Mouse (Mus musculus) kidney, postnatal 10 days (tissue): ENCODE results near the gene Cxcr2.
"Not testable (repeated sequence)": the region's sequence is repeated elsewhere in the genome, so short reads cannot be mapped to it uniquely, and the experiment has no call there.

Experiments used
- DNase-seq: peaks from one replicate; pipeline ENCODE4 v3.0.0; 2021; ENCODE audit warnings: mixed read lengths

Cxcr2 gene

GRCm38 (mm10) chr1:74141781-74142180 is 12.0 kb upstream of the Cxcr2 start:
- DNase-seq, result no peak

DNA sequence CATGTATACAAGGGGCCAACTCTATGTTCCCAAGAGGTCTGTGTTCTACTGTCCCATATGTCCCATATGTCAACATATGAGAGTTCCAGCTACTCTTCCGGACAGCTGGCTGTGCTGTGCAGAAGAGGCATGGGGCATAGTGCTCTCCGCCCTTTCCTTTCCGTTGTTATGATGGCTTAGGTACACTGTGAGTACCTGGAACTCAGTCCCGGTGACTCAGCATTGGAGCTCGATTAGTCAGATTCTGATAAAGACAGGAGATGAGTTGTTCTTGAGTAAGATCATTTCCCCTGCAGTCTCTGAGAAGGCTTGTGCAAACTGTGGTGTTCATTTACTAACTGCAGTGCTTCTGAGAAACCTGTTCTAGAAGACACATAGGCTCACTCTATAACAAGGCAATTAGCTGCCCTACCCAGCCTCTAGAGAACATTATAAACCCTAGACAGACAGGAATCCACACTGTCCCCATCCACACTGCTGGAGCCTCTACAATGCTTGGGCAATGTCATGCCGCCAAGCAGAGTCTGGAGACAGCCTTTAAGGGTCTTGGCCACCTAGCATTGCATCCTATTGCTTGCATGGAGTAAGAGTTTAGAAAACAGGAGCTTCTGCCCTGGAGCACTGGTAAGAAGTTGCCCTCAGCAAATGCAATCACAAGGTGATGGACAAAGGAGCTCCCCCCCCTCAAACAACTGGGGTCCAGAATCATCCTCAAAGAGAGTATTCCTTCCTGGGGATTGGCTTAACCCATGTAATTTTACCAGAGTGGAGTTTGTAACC is 4.5 kb upstream of the Cxcr2 start:
- DNase-seq, result no peak

DNA sequence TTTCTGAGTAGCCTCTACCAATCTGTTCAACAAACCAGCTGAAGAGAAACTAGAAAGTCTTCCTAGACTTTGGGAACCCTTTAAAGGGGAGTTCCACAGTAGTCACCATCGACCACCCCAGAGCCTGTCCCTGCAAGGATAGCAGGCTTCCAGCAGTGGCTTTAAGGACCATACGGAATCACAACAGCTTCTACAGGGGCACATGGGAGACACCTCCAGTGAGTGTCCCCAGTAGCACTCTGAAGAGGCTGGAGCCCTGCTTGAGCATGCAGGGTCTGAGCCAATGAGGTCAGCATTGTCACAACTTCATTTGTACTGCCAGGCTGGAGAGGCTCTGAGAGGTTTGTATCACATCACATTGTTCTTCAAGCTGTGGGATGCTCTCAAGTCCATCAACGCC is 3.7 kb upstream of the Cxcr2 start:
- DNase-seq, result no peak

DNA sequence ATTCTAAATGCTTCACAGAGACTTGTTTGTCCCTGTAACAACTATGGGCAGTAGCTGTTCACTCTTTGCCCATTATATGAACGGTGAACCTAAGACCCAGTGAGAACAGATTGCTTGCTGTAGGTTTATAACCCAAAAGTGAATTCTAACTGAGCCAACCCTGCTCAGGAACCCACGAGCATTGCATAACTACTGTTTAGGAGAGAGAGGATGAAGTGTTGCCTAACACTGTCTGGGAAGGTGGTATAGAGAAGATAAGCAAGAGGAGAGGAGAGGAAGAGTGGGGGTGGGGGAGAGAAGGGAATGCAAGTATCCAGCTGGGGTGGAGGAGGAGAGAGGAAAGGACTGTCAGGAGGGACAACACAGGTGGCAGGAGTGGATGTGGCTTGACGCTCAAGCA is 2.7 kb upstream of the Cxcr2 start:
- no peak for DNase-seq

DNA sequence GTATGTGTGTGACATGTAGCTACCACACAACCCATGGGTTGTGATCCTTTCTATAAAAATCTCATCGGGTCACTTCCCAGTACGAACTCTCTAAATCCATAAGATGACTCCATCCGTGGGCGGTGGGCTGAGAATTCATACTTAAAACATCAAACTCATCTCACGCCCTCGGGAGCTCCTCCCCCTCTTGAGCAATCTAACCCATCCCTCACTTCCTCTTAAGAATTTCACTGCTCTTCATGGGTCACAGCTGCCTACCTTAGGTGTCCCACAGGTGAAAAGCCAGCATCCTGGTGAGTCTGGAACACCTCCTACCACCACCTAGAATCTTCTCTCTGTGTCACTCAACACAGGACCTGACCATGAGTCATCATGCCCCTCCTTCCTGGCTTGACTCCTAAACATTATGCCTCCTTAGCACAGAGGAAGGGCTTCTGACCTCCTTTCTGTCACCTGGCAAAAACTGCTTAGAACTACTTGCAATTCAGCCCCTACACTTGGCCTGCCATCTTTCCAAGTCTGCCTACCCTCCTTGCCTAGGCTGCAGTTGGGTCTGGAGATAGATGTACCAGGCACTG is 1.7 kb downstream of the Cxcr2 start:
- no peak for DNase-seq

- DNase-seq, result no peak
Measured at GRCm38 (mm10) chr1:74156381-74156910, 2.7 kb downstream of the Cxcr2 start.

GRCm38 (mm10) chr1:74159613-74160012 is 5.8 kb downstream of the Cxcr2 start:
- not testable (repeated sequence) for DNase-seq

- DNase-seq, result no peak
Measured at GRCm38 (mm10) chr1:74160036-74160435, 6.2 kb downstream of the Cxcr2 start.

GRCm38 (mm10) chr1:74167136-74167535 is 13.3 kb downstream of the Cxcr2 start:
- DNase-seq, result no peak

DNA sequence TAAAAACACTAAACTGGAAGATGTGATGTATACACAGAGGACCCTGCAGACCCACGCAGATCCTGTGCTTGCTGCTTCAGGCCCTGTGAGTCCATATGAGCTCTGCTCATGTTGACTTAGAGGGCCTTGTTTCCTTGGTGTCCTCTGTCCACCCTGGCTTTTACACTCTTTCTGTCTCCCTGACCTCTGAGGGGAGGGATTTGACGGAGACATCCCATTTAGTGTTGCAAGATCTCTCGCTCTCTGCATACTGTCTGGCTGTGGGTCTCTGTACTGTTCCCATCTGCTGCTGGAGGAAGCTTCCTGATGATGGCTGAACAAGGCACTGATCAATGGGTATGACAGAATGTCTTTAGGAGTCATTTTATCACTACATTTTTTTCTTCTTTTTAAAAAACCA is 15.9 kb downstream of the Cxcr2 start:
- DNase-seq, result no peak

GRCm38 (mm10) chr1:74172722-74173121 is 18.9 kb downstream of the Cxcr2 start:
- DNase-seq, result no peak

DNA sequence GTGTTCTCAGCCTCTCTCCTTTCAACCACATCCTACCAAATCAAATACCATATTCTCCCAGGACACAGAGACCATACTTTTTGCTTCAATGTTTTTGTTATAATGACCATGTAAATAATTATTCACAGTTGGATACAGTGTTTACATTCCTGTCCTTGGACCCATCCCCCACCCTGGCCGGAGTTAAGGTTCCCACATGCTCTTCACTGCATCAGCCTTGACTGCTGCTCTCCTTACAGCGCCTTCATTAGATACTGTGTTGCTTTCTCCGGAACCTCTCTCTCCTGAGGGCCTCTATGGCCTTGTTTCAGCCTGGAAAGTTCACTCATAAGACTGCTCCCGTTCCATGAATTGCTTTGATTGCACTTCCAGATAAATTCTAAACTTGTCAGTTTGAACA is 21.9 kb downstream of the Cxcr2 start:
- DNase-seq, result no peak

- no peak for DNase-seq
Measured at GRCm38 (mm10) chr1:74178618-74179017, 24.8 kb downstream of the Cxcr2 start.

DNA sequence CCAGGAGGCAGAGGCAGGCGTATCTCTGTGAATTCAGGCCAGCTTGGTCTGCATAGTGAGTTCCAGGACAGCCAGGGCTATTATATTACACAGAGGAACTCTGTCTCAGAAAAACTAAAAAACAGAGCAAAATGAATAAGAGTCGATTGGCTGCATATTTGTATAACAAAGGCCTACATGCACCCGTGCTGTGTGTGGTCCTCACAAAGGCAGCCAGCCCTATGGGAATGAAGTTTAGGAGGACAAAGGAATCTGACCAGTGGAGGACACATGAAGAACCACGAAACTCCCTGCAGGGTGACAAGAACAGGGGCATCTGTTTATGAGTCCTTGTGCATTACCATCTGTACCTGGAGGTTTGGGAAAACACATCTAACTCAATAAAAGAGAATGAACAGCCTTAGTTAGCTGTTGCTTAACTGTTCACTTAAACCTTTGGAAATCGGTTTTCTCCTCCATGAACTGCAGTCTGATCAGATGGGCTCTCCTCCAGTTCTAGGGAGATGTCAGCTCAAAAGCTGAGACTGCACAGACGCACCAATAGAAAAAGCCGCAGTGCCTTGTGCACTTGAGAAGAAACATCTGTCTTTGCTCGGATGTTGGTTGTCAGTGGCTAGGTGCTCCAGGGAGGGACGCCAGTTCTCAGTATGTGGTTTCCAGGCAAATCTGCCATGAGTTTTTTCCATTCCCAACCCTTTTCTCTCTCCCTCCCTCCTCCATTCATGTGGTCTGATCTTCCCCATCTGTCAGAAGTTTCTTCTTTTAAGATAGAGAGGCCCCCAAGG is 26.0 kb downstream of the Cxcr2 start:
- DNase-seq, result no peak

- DNase-seq, result no peak
Measured at GRCm38 (mm10) chr1:74181462-74181861, 27.7 kb downstream of the Cxcr2 start.

DNA sequence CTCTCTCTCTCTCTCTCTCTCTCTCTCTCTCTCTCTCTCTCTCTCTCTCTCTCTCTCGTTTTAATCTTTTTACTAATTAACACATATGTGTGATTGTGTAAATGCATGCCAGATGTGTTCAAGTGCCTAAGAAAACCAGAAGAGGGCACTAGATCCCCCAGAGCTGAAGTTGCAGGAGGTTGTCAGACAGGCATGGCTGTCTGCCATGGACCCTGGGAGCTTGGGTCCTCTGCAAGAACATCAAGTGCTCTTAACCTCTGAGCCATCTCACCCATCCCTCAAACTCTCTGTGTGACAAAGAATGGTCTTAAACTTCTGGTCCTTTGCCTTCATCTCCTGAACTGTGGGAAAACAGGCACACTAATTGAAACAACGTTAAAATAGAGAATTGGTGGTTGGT is 29.2 kb downstream of the Cxcr2 start:
- no peak for DNase-seq

DNA sequence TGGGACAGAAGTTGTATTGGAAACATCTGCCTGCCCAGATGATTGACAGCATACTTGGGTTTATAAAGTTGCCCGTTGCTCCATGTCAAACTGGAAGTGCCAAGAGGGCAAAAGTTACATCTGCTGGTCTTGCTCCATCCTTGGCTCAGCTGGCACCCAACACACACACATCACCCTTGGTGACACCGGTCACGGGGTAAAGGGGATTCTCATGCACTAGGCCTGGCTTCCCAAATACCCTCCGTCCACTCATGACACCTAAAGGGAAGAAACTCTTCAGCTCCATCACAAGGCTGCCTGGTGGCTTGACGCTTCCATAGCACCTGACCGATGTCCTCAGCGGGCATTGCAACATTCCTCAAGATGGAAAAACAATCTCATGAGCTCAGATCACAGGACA is 36.7 kb downstream of the Cxcr2 start:
- no peak for DNase-seq

DNA sequence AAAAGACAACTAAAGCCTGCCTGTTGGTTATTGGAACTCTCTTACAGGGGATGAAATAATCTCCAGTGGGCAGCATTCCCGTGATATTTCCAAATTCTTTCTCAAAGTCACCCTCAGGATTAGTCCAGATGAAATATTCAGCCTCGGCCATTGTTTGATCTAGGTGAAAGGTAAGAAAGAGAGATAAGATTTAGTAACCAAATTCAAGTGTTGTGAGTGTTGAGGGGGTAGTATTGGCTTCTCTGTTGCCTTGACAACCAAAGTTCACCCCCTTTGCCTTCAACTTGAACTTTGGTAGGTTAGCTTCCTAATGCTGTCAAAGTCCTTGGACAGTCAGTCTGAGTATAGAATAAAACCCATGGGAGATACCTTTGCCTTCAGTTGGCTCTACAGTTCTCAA is 38.9 kb downstream of the Cxcr2 start:
- no peak for DNase-seq

DNA sequence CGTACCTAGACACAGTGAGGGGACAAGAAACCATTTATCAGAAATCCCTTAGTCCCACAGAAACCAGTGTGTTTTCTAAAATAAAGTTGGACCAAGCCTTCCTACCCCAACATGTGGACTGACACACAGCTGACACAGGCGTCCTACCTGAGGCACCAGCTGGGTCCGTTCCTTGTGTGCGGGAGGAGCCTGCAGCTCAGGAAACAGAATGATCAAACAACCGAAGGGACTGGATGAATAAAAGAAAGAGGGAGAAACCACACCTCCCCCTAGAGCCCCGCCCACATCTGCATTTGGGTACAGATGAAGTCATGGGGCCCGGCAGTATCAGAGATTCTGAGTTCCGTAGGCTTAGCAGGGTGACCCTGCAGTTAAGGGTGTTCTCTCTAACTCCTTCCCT is 40.7 kb downstream of the Cxcr2 start, which contains the start of gene Cxcr1:
TSS of gene Cxcr1 (minus strand) at position 187 of the 400 bp plus-strand sequence.
- DNase-seq, result no peak

DNA sequence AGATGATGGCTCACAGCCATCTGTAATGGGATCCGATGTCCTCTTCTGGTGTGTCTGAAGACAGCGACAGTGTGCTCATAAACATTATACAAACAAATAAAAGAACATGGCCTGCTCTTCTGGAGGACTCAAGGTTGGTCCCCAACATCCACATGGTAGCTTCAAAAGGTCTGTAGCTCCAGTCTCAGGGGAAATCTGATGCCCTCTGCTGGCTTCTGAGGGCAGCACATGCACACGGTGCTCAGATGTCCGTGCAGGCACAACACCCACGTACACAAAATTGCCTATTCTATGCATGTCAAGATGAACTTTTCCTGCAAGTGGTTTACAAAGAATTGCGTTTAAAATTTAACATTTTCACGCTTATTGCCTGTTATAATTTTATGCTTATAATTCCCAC is 42.2 kb downstream of the Cxcr2 start:
- peak; percentile 47 for DNase-seq

GRCm38 (mm10) chr1:74196621-74197419 is 43.0 kb downstream of the Cxcr2 start:
- peak; percentile 61 for DNase-seq

DNA sequence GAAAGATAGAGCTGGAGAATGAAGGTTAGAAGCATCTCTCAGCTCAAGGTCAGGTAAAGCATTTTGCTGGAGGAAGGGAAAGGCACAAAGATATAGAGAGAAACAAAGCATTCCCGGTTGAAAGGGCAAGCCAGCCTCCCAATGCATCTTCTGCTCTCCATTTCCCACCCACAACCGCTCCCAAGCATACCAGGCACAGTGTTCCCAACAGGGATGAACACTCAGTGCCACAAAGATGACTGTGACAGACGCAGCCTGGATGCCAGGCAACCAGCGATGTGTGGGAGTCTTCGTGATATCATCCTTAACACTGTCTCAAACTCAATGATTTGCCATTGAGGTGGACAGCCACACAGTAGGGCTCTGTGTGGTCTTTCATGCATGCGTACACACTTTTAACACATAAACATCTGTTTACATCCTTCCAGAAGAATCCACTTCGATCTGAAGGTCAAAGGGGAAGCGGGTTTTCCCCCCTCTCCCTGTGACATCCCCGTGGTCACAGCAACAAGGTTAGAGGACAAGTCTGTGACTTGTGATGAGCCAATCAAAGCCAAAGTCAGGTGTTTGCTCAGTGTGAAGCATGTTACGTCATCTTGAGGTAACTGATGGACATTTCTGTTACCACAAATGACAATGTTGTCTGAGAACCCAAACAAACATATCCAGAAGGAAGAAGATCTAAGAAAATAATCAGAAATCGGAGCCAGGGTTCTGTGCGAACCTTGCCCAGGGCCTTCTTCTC is 44.1 kb downstream of the Cxcr2 start:
- no peak for DNase-seq
